Mouse (Mus musculus): Measurements from ENCODE around the gene Mblac1. TPM values are rescaled to one million over a fixed set of nuclear protein-coding genes. Genes with fewer than 3 reads are reported as not detected.
A peak's percentile ranks its signal among the peaks of the same experiment; 100 is the strongest.

The Mblac1 gene
- polyA plus RNA-seq, 1 experiment from 2014 or later, result 12.3 TPM

DNA sequence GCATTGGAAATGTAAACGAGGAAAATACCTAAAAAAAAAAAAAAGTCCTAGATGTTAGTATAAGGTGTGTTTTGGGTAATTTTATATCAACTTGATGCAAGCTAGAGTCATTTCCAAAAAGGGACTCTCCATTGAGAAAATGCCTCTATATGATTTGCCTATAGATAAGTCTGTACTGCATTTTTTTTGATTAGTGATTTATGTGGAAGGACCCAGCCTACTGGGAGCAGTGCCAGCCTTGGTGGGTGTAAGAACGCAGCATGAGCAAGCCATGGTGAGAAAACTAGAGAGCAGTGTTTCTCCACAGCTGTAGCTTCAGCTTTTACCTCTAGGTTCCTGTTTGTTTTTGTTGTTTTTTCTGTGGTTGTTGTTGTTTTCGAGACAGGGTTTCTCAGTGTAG lies 29.2 kb downstream of the Mblac1 start:
- no peak overlapping the region for H3K9ac ChIP-seq
- H3K4me2 ChIP-seq (replicated peaks), result no peak overlapping the region
- H3K9me3 ChIP-seq, result no peaks in the 10 kb centered on the region
- H3K36me3 ChIP-seq, result no peaks in the 10 kb centered on the region
- no peak for ATAC-seq (ENCODE audit: low FRiP score, low read depth)
- no peaks in the 10 kb centered on the region for H3K27me3 ChIP-seq (replicated peaks)
- H3K27ac ChIP-seq, result no peak overlapping the region
- H3K4me3 ChIP-seq, result no peak overlapping the region
- no peaks in the 10 kb centered on the region for H3K4me1 ChIP-seq
- WGBS, result 68% methylated on average over 3 of the region's 3 CpGs

DNA sequence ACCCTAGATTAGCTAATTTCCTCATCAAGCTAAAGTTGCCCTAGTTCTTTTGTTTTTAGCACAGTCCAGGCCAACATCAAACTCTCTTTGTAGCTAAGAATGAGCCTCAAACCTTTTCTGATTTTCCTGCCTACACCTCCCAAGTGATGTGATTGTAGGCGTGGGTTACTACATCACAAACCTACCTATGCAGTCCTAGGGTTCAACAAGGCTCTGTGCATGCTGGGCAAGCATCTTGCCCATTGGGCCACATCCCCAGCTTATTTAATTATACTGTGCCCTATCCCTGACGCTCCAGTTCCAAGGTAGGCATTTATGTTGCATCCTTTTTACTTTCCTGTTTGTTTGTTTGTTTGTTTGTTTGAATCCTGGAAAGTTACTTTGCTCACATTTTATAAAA lies 31.6 kb downstream of the Mblac1 start, which contains the start of gene Nxpe5:
TSS of gene Nxpe5 (plus strand) at position 199 of the 400 bp plus-strand sequence.
- Histone ChIP-seq H3K36me3 (no peaks in the 10 kb centered on the region), H3K4me3 (no peak within 1 kb of the TSS), H3K4me1 (no peaks in the 10 kb centered on the region), H3K9me3 (no peaks in the 10 kb centered on the region), H3K9ac (no peak within 1 kb of the TSS), H3K27ac (no peak within 1 kb of the TSS), H3K4me2 (replicated peaks) (no peak within 1 kb of the TSS), H3K27me3 (replicated peaks) (no peaks in the 10 kb centered on the region)
- no peak for ATAC-seq (ENCODE audit: low FRiP score, low read depth)
- WGBS, result 59% methylated on average over 2 of the region's 2 CpGs

DNA sequence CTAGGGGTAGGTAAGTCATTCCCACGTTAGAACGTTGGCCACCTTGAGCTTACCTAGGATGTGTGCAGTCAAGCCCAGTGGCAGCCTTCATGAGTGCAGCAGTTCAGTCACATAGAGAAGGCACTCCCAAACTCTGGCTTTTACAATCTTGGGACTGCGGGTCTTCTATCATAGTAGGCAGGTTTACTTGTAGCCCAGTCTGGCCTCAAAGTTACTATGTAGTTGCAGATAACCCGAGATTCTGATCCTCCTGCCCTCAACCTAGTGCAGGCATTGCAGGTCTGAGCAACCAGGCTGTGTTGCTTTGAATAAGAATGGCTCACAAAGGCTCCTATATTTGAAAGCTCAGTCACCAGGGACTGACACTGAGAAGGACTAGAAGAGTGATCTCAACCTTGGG lies 32.4 kb downstream of the Mblac1 start:
- Histone ChIP-seq H3K4me3 (no peak overlapping the region), H3K9ac (no peak overlapping the region), H3K27ac (no peak overlapping the region), H3K27me3 (replicated peaks) (no peaks in the 10 kb centered on the region), H3K36me3 (no peaks in the 10 kb centered on the region), H3K9me3 (no peaks in the 10 kb centered on the region), H3K4me2 (replicated peaks) (no peak overlapping the region), H3K4me1 (no peaks in the 10 kb centered on the region)
- 89% methylated on average over 4 of the region's 4 CpGs for WGBS
- no peak for ATAC-seq (ENCODE audit: low FRiP score, low read depth)

DNA sequence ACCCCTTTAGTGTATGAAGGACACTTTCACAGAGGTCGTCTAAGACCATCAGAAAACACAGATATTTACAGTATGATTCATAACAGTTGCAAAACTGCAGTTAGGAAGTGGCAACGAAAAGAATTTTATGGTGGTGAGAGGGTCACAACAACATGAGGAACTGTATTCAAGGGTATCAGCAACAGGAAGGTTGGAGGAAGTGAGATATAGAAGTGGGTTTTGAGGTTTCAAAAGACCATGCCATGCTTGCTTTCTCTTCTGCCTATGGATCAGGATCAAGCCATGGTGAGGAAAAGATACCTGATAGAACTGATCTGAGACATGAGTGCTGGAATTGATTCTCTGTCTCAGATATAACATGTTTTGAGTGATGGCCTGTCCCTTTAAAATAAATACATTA lies 33.3 kb downstream of the Mblac1 start:
- no peak overlapping the region for H3K27ac ChIP-seq
- WGBS, result 76% methylated on average over 2 of the region's 2 CpGs
- H3K27me3 ChIP-seq (replicated peaks), result no peaks in the 10 kb centered on the region
- no peaks in the 10 kb centered on the region for H3K9me3 ChIP-seq
- no peaks in the 10 kb centered on the region for H3K36me3 ChIP-seq
- no peak overlapping the region for H3K4me3 ChIP-seq
- H3K9ac ChIP-seq, result no peak overlapping the region
- no peak overlapping the region for H3K4me2 ChIP-seq (replicated peaks)
- ATAC-seq (ENCODE audit: low FRiP score, low read depth), result no peak
- no peaks in the 10 kb centered on the region for H3K4me1 ChIP-seq

DNA sequence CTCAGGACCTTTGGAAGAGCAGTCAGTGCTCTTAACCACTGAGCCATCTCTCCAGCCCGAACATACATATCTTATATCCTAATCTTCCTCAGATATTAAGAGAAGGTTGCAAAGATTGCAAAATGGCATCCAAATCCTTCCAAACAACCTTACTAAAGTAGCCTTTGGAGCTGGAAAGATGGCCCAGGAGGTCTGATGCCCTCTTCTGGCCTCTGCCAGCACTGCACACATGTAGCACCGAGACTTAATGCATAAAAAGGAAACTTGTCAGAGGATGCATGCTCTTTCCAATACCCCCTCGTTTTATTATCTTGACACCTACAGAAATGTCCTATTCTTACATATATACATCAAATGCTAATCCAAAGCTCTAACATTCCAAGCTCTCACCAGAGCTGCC lies 33.9 kb downstream of the Mblac1 start:
- Histone ChIP-seq H3K27me3 (replicated peaks) (no peaks in the 10 kb centered on the region), H3K4me1 (no peaks in the 10 kb centered on the region), H3K4me2 (replicated peaks) (no peak overlapping the region), H3K36me3 (no peaks in the 10 kb centered on the region), H3K27ac (no peak overlapping the region), H3K9ac (no peak overlapping the region), H3K9me3 (no peaks in the 10 kb centered on the region), H3K4me3 (no peak overlapping the region)
- 58% methylated on average over 3 of the region's 3 CpGs for WGBS
- ATAC-seq (ENCODE audit: low FRiP score, low read depth), result no peak

DNA sequence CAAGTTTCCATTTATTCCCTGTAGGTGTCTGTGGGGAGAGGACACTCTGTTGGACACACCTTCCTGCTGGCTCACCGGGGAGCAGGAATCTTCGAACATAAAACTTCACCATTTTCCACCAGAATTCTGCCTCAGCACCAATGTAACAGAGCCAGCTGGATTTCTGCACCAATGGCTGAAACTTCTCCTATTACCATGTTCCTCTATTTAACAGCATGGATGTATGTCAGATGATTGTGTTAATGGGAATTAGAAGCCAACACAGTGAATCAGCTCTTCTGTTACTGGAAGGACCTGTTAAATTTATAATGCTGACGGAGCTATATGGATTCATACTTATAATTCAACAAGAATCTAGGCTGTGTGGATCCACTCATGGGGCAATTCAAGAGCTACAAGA lies 35.4 kb downstream of the Mblac1 start:
- ATAC-seq (ENCODE audit: low FRiP score, low read depth), result no peak

DNA sequence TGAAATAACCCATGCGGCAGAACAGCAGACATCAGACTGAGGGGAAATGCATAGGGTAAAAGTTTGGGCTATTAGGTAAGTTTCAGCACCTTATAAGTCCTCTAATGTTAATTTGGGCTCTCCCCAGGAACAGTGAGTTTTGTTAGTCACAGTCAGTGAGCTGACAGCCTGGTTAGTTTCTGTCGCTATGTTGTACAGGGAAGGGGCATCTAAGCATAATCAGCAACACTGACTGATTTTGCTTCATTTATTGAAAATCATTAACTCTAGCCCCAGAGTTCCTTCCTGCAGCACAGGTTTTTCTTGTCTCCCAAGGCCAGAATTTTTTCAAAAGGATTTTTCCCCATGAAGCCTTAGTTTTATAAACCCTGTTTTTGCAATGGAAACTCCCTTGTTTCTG lies 39.7 kb downstream of the Mblac1 start:
- 82% methylated on average over 2 of the region's 2 CpGs for WGBS
- no peaks in the 10 kb centered on the region for H3K4me1 ChIP-seq
- no peak overlapping the region for H3K9ac ChIP-seq
- H3K4me3 ChIP-seq, result no peak overlapping the region
- H3K27ac ChIP-seq, result no peak overlapping the region
- no peaks in the 10 kb centered on the region for H3K36me3 ChIP-seq
- no peaks in the 10 kb centered on the region for H3K27me3 ChIP-seq (replicated peaks)
- no peaks in the 10 kb centered on the region for H3K9me3 ChIP-seq
- no peak for ATAC-seq (ENCODE audit: low FRiP score, low read depth)
- H3K4me2 ChIP-seq (replicated peaks), result no peak overlapping the region

More for the DNA sequence above, 35.4 kb downstream of the Mblac1 start:
- Histone ChIP-seq H3K36me3 (no peaks in the 10 kb centered on the region), H3K9ac (no peak overlapping the region), H3K27ac (no peak overlapping the region), H3K4me3 (no peak overlapping the region), H3K27me3 (replicated peaks) (no peaks in the 10 kb centered on the region), H3K4me1 (no peaks in the 10 kb centered on the region), H3K9me3 (no peaks in the 10 kb centered on the region), H3K4me2 (replicated peaks) (no peak overlapping the region)
- 90% methylated on average over 3 of the region's 3 CpGs for WGBS

DNA sequence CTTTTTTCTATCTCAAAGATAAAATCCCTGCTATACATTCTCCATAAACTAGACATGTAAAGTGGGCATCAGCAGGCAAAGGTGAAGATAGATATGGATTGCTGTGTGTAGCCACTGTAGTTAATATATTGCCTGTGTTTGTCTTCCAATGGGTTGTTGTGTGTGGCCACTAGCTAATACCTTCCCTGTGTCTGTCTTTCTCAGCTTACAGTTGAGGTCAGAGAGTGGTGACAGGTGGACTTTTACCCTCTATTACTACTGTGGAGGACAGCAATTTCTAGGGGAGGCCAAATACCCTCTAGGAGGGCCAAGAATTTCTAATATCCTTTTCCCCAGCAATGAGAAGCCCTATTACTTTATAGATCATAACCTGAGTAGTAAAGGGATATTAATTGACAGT lies 40.1 kb downstream of the Mblac1 start:
- no peak for ATAC-seq (ENCODE audit: low FRiP score, low read depth)
- Histone ChIP-seq H3K27me3 (replicated peaks) (no peaks in the 10 kb centered on the region), H3K4me3 (no peak overlapping the region), H3K27ac (no peak overlapping the region), H3K4me2 (replicated peaks) (no peak overlapping the region), H3K9ac (no peak overlapping the region), H3K36me3 (no peaks in the 10 kb centered on the region), H3K9me3 (no peaks in the 10 kb centered on the region), H3K4me1 (no peaks in the 10 kb centered on the region)

DNA sequence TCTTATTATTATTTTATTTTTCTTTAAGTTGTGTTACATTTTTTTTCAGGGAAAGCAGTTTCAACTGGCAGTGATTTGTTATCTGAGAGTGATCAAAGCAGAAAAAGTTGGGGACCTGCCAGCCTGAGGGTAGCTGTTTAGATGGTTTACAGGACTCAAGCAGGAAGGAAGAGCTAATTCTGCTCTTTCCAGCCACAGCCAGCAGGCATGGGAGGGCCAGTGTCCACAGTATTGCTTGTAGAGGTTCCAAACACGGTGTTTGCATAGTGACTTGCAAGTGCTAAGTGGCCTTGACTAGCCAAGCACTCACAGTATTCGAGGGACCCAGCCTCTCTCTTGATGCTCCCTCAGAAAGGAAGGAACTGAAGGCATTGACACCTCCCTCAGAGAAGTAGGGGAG lies 47.4 kb downstream of the Mblac1 start:
- ATAC-seq (ENCODE audit: low FRiP score, low read depth), result no peak
- H3K4me1 ChIP-seq, result no peaks in the 10 kb centered on the region
- no peaks in the 10 kb centered on the region for H3K27me3 ChIP-seq (replicated peaks)
- H3K4me2 ChIP-seq (replicated peaks), result no peak overlapping the region
- H3K36me3 ChIP-seq, result no peaks in the 10 kb centered on the region
- H3K9ac ChIP-seq, result no peak overlapping the region
- no peaks in the 10 kb centered on the region for H3K9me3 ChIP-seq
- H3K27ac ChIP-seq, result no peak overlapping the region
- WGBS, result 45% methylated on average over 2 of the region's 2 CpGs
- H3K4me3 ChIP-seq, result no peak overlapping the region

MicroRNA genes within 50 kb of the gene (microRNA counts, 519-probe panel; counts per million panel counts)
- 5,757 counts per million, percentile 89 among the panel's probes with 10 or more counts for microRNA mmu-miR-106b
- microRNA mmu-miR-25, result 8,281 counts per million, percentile 98 among the panel's probes with 10 or more counts
- 6,315 counts per million, percentile 92 among the panel's probes with 10 or more counts for microRNA mmu-miR-93

Small RNA genes lying within 50 kb of the gene (microRNA-seq; reads per million reads assigned to microRNA genes)
- 7,100 reads per million, percentile 94 among the genes with 10 or more reads in this experiment for gene Mir106b
- gene Mir25, result 531 reads per million, percentile 72 among the genes with 10 or more reads in this experiment
- gene Mir93, result 9,913 reads per million, percentile 96 among the genes with 10 or more reads in this experiment

Other genes with a start within 250 kb of the Mblac1 start
- 0.43 and 0.61 TPM in 2 replicates for gene Gjc3, start 231.2 kb upstream of the Mblac1 start, polyA plus RNA-seq (2016; fragmentation: Nextera tagmentation; extraction: Ambion mirVana)
- not detected in 2 replicates for gene Azgp1, start 212.8 kb upstream of the Mblac1 start, polyA plus RNA-seq (2016; fragmentation: Nextera tagmentation; extraction: Ambion mirVana)
- not detected in 2 replicates for gene Smok3a, start 173.1 kb upstream of the Mblac1 start, polyA plus RNA-seq (2016; fragmentation: Nextera tagmentation; extraction: Ambion mirVana)
- gene Smok3b, start 172.9 kb upstream of the Mblac1 start, polyA plus RNA-seq (2016; fragmentation: Nextera tagmentation; extraction: Ambion mirVana), result not detected in 2 replicates
- gene Smok3c, start 141.1 kb upstream of the Mblac1 start, polyA plus RNA-seq (2016; fragmentation: Nextera tagmentation; extraction: Ambion mirVana), result not detected in 2 replicates
- gene Zkscan1, start 109.2 kb upstream of the Mblac1 start, polyA plus RNA-seq (2016; fragmentation: Nextera tagmentation; extraction: Ambion mirVana), result 32.9 and 36.5 TPM in 2 replicates
- 101 and 104 TPM in 2 replicates for gene Zscan21, start 77.4 kb upstream of the Mblac1 start, polyA plus RNA-seq (2016; fragmentation: Nextera tagmentation; extraction: Ambion mirVana)
- 35.6 and 40.3 TPM in 2 replicates for gene Zfp113, start 38.6 kb upstream of the Mblac1 start, polyA plus RNA-seq (2016; fragmentation: Nextera tagmentation; extraction: Ambion mirVana)
- 301 and 312 TPM in 2 replicates for gene Cops6, start 33.2 kb upstream of the Mblac1 start, polyA plus RNA-seq (2016; fragmentation: Nextera tagmentation; extraction: Ambion mirVana)
- gene Ap4m1, start 22.3 kb upstream of the Mblac1 start, polyA plus RNA-seq (2016; fragmentation: Nextera tagmentation; extraction: Ambion mirVana), result 23.5 and 24.1 TPM in 2 replicates
- gene Mcm7, start 21.9 kb upstream of the Mblac1 start, polyA plus RNA-seq (2016; fragmentation: Nextera tagmentation; extraction: Ambion mirVana), result 197 and 198 TPM in 2 replicates
- 102 and 112 TPM in 2 replicates for gene Taf6, start 6.9 kb upstream of the Mblac1 start, polyA plus RNA-seq (2016; fragmentation: Nextera tagmentation; extraction: Ambion mirVana)
- gene Cnpy4, start 6.8 kb upstream of the Mblac1 start, polyA plus RNA-seq (2016; fragmentation: Nextera tagmentation; extraction: Ambion mirVana), result 44.3 and 46.8 TPM in 2 replicates
- not detected in 2 replicates for gene Nxpe5, start 31.6 kb downstream of the Mblac1 start, polyA plus RNA-seq (2016; fragmentation: Nextera tagmentation; extraction: Ambion mirVana)
- gene Lamtor4, start 61.2 kb downstream of the Mblac1 start, polyA plus RNA-seq (2016; fragmentation: Nextera tagmentation; extraction: Ambion mirVana), result 66.4 and 67.2 TPM in 2 replicates
- 20.1 and 25.4 TPM in 2 replicates for gene BC037034, start 69.7 kb downstream of the Mblac1 start, polyA plus RNA-seq (2016; fragmentation: Nextera tagmentation; extraction: Ambion mirVana)
- gene Gal3st4, start 78.5 kb downstream of the Mblac1 start, polyA plus RNA-seq (2016; fragmentation: Nextera tagmentation; extraction: Ambion mirVana), result 4.3 and 5.0 TPM in 2 replicates
- gene Gm43720, start 85.6 kb downstream of the Mblac1 start, polyA plus RNA-seq (2016; fragmentation: Nextera tagmentation; extraction: Ambion mirVana), result 0.05 and 0.17 TPM in 2 replicates
- gene Gpc2, start 85.7 kb downstream of the Mblac1 start, polyA plus RNA-seq (2016; fragmentation: Nextera tagmentation; extraction: Ambion mirVana), result 175 and 179 TPM in 2 replicates
- 3.6 and 4.5 TPM in 2 replicates for gene Stag3, start 85.9 kb downstream of the Mblac1 start, polyA plus RNA-seq (2016; fragmentation: Nextera tagmentation; extraction: Ambion mirVana)
- gene Pvrig, start 147.6 kb downstream of the Mblac1 start, polyA plus RNA-seq (2016; fragmentation: Nextera tagmentation; extraction: Ambion mirVana), result 0.19 TPM in 1 of 2 replicates, not detected in the other
- 60.0 and 68.0 TPM in 2 replicates for gene Zfp157, start 247.2 kb downstream of the Mblac1 start, polyA plus RNA-seq (2016; fragmentation: Nextera tagmentation; extraction: Ambion mirVana)